Mouse (Mus musculus): Measurements from ENCODE around the gene Cfap57. TPM values are rescaled to one million over a fixed set of nuclear protein-coding genes. Genes with fewer than 3 reads are reported as not detected.

Gene Cfap57
- not detected for polyA plus RNA-seq (2014; fragmentation: Illumina TruSeq; extraction: RNeasy Lipid Tissue Mini Kit (QIAGEN cat#74804); ENCODE audit: low read depth, low replicate concordance)

DNA sequence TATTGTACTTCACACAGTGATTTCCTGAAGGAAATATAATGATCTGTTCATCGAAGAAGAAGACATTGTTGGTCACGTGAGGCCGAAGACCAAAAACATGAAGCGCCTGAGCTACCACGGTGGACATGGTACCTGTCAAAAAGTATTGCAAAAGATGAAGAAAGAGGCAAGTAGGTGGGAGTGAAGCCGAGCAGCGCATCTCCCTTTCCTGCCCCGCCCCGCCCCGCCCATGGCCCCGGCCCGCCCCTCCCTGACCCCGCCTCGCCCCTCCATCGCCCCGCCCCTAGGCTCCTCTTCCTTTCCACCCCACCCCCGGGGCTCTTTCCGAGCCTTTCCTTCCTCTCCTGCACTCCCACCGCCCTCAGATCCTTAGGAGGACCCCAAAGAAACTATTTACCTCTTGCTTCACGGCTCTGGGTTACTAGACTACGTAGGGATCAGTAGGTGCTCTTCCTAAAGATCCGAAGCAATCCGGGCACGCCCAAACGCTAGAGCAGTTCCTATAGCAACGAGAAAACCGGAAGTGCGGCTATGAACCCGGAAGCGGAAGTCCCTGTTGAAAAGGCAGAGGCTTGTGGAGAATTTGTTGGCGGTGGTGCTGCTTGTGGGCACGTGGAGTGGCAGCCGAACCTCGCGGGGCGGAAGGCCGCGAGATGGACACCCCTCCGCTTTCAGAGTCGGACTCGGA is at the start of gene Cfap57, which contains the start of gene Ebna1bp2:
Gene Cfap57 (minus strand): TSS at position 499 of the 688 bp plus-strand sequence.
Gene Ebna1bp2 (plus strand): TSS at position 521 of the 688 bp plus-strand sequence.

DNA sequence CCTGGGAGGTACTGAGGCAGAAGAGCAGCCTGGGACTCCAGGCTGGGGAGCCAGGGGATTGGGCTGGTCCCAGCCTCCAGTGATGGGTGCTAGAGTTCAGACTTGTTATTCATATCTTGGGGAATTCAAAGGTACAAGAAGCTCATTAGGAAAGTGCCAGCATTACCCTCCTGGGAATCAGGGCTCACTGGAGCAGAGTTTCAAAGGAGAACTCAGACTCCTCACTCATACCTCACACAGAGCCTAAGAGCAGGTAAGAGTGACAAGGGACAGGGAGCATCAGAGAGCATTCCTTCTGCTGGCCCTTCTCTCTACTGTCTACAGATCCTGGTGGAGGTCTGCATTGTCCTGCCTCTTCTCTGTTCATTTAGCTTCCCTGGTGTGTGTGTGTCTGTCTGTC is 38.1 kb upstream of the Cfap57 start, which contains the start of gene Olfr62:
Gene Olfr62 (plus strand): TSS at position 301 of the 400 bp plus-strand sequence.

DNA sequence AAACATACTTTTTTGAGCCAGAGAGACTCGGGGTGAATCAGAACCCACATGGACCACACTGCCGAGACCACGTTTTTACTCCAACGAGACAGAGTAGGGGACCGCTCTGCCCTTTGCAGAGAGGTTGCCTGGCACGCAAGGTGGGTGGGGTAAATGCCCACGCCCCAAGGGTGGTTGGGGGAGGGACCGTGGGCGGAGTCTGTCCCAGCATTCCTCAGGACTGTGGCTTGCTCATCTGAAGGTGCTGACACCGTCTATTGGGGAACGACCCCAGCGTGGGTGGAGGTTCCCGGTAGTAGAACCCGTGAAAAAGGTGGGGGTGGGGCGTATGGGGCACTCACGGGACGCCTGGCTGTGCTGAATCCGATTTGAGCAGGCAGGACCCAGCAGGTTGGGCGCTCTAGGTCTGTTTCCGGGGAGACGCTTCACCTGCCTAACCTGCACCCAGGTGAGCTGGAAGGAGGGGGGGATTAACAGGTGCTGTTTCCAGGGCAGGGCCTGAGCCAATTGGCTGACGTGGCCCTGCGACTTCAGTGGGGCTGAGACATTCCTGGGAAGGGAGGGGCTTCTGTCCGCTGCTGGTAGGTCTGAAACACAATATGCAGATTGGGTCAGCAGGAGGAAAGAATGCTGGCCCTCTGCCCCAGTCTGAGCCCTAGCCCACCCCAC is 76.9 kb downstream of the Cfap57 start, which contains the start of gene Tmem125:
Gene Tmem125 (minus strand): TSS at position 453 of the 669 bp plus-strand sequence.

DNA sequence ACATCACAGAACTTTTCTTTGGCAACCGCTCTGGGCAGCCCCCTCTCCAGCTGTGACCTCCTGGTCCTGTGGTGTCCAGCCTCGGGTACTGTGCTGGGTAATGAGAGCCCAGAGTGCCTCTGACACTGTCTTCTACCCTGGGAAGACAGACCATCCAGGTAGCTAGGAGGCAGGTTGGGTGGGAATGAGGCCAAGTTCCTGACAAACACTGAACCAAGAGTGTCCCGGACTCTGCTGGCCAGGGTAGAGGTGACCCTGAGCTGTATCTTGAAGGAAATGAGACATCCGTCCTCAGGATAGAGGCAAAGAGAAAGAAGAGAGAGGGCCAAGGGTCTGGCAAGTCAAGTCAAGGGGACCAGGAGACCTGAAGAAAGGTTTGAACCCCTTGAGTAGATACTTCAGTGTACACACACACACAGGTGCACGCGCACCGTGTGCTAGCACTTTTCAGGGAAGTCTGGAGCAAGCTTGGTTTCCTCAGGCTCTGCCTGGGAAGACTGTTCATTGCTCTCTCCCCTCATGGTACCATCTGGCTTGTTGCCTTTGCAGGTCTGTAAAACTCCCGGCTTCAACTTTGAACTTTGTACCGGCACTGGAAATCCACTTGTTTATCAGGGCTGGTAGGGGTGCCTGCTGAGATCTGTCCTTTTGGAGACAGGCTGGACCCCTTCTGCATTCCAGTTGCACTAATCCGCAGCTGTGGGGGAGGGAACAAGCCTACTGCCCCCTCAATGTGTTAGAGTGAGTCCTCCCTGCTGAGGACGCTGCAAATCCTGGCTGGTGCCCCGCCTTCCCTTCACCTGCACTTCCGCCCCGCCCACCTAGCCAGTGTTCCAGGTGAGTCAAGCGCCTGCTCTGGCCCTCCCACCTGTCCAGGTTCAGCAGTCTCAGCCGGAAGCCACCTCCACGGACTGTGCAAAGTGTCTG is 93.9 kb downstream of the Cfap57 start, which contains the start of gene 2610528J11Rik:
Gene 2610528J11Rik (plus strand): TSS at position 592 of the 927 bp plus-strand sequence.

Other genes starting within 250 kb of the Cfap57 start
- 0.52 TPM for gene Szt2, start 211.5 kb downstream of the Cfap57 start, polyA plus RNA-seq (2014; fragmentation: Illumina TruSeq; extraction: RNeasy Lipid Tissue Mini Kit (QIAGEN cat#74804); ENCODE audit: low read depth, low replicate concordance)
- 35.1 TPM for gene Med8, start 211.4 kb downstream of the Cfap57 start, polyA plus RNA-seq (2014; fragmentation: Illumina TruSeq; extraction: RNeasy Lipid Tissue Mini Kit (QIAGEN cat#74804); ENCODE audit: low read depth, low replicate concordance)
- gene Elovl1, start 192.7 kb downstream of the Cfap57 start, polyA plus RNA-seq (2014; fragmentation: Illumina TruSeq; extraction: RNeasy Lipid Tissue Mini Kit (QIAGEN cat#74804); ENCODE audit: low read depth, low replicate concordance): 41.9 TPM
- gene Cdc20, start 183.4 kb downstream of the Cfap57 start, polyA plus RNA-seq (2014; fragmentation: Illumina TruSeq; extraction: RNeasy Lipid Tissue Mini Kit (QIAGEN cat#74804); ENCODE audit: low read depth, low replicate concordance): 2.4 TPM
- not detected for gene Mpl, start 163.3 kb downstream of the Cfap57 start, polyA plus RNA-seq (2014; fragmentation: Illumina TruSeq; extraction: RNeasy Lipid Tissue Mini Kit (QIAGEN cat#74804); ENCODE audit: low read depth, low replicate concordance)
- 3.1 TPM for gene Tie1, start 130.7 kb downstream of the Cfap57 start, polyA plus RNA-seq (2014; fragmentation: Illumina TruSeq; extraction: RNeasy Lipid Tissue Mini Kit (QIAGEN cat#74804); ENCODE audit: low read depth, low replicate concordance)
- not detected for gene 2610528J11Rik, start 93.8 kb downstream of the Cfap57 start, polyA plus RNA-seq (2014; fragmentation: Illumina TruSeq; extraction: RNeasy Lipid Tissue Mini Kit (QIAGEN cat#74804); ENCODE audit: low read depth, low replicate concordance)
- gene Tmem125, start 76.7 kb downstream of the Cfap57 start, polyA plus RNA-seq (2014; fragmentation: Illumina TruSeq; extraction: RNeasy Lipid Tissue Mini Kit (QIAGEN cat#74804); ENCODE audit: low read depth, low replicate concordance): not detected
- gene Ebna1bp2, start within 50 bp of the Cfap57 start, polyA plus RNA-seq (2014; fragmentation: Illumina TruSeq; extraction: RNeasy Lipid Tissue Mini Kit (QIAGEN cat#74804); ENCODE audit: low read depth, low replicate concordance): 22.7 TPM
- gene Olfr62, start 38.2 kb upstream of the Cfap57 start, polyA plus RNA-seq (2014; fragmentation: Illumina TruSeq; extraction: RNeasy Lipid Tissue Mini Kit (QIAGEN cat#74804); ENCODE audit: low read depth, low replicate concordance): not detected
- not detected for gene Olfr1342, start 72.0 kb upstream of the Cfap57 start, polyA plus RNA-seq (2014; fragmentation: Illumina TruSeq; extraction: RNeasy Lipid Tissue Mini Kit (QIAGEN cat#74804); ENCODE audit: low read depth, low replicate concordance)
- not detected for gene Olfr1341, start 82.7 kb upstream of the Cfap57 start, polyA plus RNA-seq (2014; fragmentation: Illumina TruSeq; extraction: RNeasy Lipid Tissue Mini Kit (QIAGEN cat#74804); ENCODE audit: low read depth, low replicate concordance)
- gene Olfr1340, start 99.4 kb upstream of the Cfap57 start, polyA plus RNA-seq (2014; fragmentation: Illumina TruSeq; extraction: RNeasy Lipid Tissue Mini Kit (QIAGEN cat#74804); ENCODE audit: low read depth, low replicate concordance): not detected
- not detected for gene Olfr1339, start 111.4 kb upstream of the Cfap57 start, polyA plus RNA-seq (2014; fragmentation: Illumina TruSeq; extraction: RNeasy Lipid Tissue Mini Kit (QIAGEN cat#74804); ENCODE audit: low read depth, low replicate concordance)
- not detected for gene Olfr1338, start 138.0 kb upstream of the Cfap57 start, polyA plus RNA-seq (2014; fragmentation: Illumina TruSeq; extraction: RNeasy Lipid Tissue Mini Kit (QIAGEN cat#74804); ENCODE audit: low read depth, low replicate concordance)
- gene Olfr1337, start 161.8 kb upstream of the Cfap57 start, polyA plus RNA-seq (2014; fragmentation: Illumina TruSeq; extraction: RNeasy Lipid Tissue Mini Kit (QIAGEN cat#74804); ENCODE audit: low read depth, low replicate concordance): not detected
- gene Olfr1335, start 189.2 kb upstream of the Cfap57 start, polyA plus RNA-seq (2014; fragmentation: Illumina TruSeq; extraction: RNeasy Lipid Tissue Mini Kit (QIAGEN cat#74804); ENCODE audit: low read depth, low replicate concordance): not detected
- not detected for gene Olfr1333, start 215.5 kb upstream of the Cfap57 start, polyA plus RNA-seq (2014; fragmentation: Illumina TruSeq; extraction: RNeasy Lipid Tissue Mini Kit (QIAGEN cat#74804); ENCODE audit: low read depth, low replicate concordance)
- gene Olfr1331, start 243.9 kb upstream of the Cfap57 start, polyA plus RNA-seq (2014; fragmentation: Illumina TruSeq; extraction: RNeasy Lipid Tissue Mini Kit (QIAGEN cat#74804); ENCODE audit: low read depth, low replicate concordance): not detected